Mouse (Mus musculus): ENCODE results near the gene D430042O09Rik. TPM values are rescaled to one million over a fixed set of nuclear protein-coding genes. Genes with fewer than 3 reads are reported as not detected.

D430042O09Rik gene
- total RNA-seq, 2 experiments from 2014 or later = 5.3 to 6.2 TPM

- TF ChIP-seq CTCF (IDR thresholded peaks at IDR 0.05) = no peak
- intact Hi-C loops (cut with DNase I) = no loop called here
- no peak for DNase-seq
- Histone ChIP-seq H3K27ac (no peak overlapping the region), H3K4me3 (no peak overlapping the region)
These were observed 7.1 kb downstream of the D430042O09Rik start for GRCm38 (mm10) chr7:125714803-125715202.

GRCm38 (mm10) chr7:125716724-125717123 lies 9.0 kb downstream of the D430042O09Rik start:
- TF ChIP-seq CTCF (IDR thresholded peaks at IDR 0.05) = no peak
- intact Hi-C loops (cut with DNase I) = no loop called here
- DNase-seq = no peak
- H3K27ac ChIP-seq = peak overlapping the region; percentile 21; the same call in 1 of the 2 replicates
- no peak overlapping the region for H3K4me3 ChIP-seq

DNA sequence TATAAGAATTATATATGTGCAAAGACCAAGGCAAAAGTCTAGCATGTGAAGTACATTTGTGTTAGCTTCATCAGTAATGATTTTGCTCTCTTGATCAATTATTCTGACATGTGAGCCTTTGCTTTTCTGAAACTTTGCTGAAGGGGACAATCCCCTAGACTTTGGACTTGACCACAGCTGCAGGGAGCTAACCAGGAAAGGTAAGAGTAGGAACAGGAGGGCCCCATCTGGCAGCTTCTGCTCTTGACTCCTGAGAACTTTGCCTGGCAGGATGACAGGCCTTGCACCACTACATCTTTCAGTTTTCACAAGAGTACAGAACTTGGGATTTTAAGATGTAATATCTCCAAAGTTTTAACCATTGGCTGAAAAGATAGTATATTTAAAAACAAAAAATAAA lies 9.9 kb downstream of the D430042O09Rik start:
- no peak overlapping the region for H3K27ac ChIP-seq
- DNase-seq = no peak
- no peak overlapping the region for H3K4me3 ChIP-seq
- intact Hi-C loops (cut with DNase I) = no loop called here
- TF ChIP-seq CTCF (IDR thresholded peaks at IDR 0.05) = no peak

GRCm38 (mm10) chr7:125720370-125720769 lies 12.7 kb downstream of the D430042O09Rik start:
- DNase-seq = no peak
- no peak for TF ChIP-seq CTCF (IDR thresholded peaks at IDR 0.05)
- no peak overlapping the region for H3K4me3 ChIP-seq
- H3K27ac ChIP-seq = no peak overlapping the region
- intact Hi-C loops (cut with DNase I) = no loop called here

GRCm38 (mm10) chr7:125721033-125721432 lies 13.3 kb downstream of the D430042O09Rik start:
- Histone ChIP-seq H3K27ac (no peak overlapping the region), H3K4me3 (no peak overlapping the region)
- intact Hi-C loops (cut with DNase I) = no loop called here
- DNase-seq = no peak
- TF ChIP-seq CTCF (IDR thresholded peaks at IDR 0.05) = no peak

- H3K4me3 ChIP-seq = no peak overlapping the region
- TF ChIP-seq CTCF (IDR thresholded peaks at IDR 0.05) = peak; percentile 21; the same call in 1 of the 2 replicates
- DNase-seq = no peak
- intact Hi-C loops (cut with DNase I) = no loop called here
- H3K27ac ChIP-seq = no peak overlapping the region
These were observed 14.4 kb downstream of the D430042O09Rik start for GRCm38 (mm10) chr7:125722127-125722526.

DNA sequence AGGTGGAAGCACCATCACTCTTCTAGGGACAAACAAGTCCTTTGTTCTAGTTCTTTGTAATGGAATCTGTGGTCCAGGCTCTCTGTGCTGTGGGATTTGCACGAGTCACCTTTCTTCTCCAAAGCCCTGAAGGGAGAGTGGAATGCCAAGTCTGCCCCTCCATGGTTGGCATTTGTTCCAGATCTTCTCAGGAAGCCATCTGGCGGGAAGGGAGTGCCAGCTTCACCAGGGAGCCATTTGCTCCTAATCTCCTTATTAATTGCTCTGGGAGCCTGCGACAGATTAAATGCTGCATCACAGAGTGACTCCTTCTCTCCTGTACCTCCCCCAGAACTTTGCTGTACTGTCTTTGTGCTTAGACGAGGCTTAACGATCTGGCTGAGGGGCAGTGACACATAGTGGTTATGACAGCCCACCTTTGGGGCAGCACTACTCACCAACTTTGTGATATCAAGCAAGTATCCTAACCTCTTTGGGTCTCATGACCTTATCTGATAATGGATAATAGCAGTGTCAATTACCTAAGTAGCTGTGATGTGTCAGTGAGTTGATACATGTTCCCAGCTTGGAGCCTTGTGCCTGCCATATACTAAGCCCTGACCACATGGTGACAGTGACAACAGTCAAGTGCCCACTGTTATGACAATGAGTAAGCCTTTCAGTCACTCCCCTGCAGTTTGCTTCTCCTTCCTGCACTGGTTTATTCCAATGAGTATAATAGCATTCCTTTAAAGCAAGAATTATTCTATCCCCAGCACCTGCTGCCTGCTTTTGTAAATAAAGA lies 15.7 kb downstream of the D430042O09Rik start:
- no peak for TF ChIP-seq CTCF (IDR thresholded peaks at IDR 0.05)
- intact Hi-C loops (cut with DNase I) = no loop called here
- H3K27ac ChIP-seq = no peak overlapping the region
- DNase-seq = no peak
- H3K4me3 ChIP-seq = no peak overlapping the region

GRCm38 (mm10) chr7:125731679-125732078 lies 24.0 kb downstream of the D430042O09Rik start:
- intact Hi-C loops (cut with DNase I) = no loop called here
- DNase-seq = no peak
- Histone ChIP-seq H3K4me3 (no peak overlapping the region), H3K27ac (no peak overlapping the region)
- TF ChIP-seq CTCF (IDR thresholded peaks at IDR 0.05) = no peak

DNA sequence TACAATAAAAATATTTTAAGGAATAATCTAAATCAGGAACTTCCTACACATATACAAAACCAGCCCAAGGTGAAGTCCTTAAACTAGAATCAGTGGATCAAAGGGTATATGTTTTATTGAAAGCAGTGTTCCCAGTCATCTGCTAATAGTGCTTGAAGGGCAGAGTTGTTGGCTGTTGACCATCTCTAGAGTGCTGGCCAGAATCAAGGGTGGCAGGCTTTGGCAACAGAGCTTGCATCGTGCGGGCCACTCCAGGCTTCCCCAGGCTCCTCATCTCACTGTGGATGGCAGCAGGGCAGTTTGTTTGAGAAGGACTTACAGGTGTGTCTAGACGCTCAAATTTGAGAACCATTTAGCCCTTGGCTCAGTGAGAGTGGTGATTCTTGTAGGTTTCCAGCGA lies 26.1 kb downstream of the D430042O09Rik start:
- no peak for TF ChIP-seq CTCF (IDR thresholded peaks at IDR 0.05)
- intact Hi-C loops (cut with DNase I) = no loop called here
- no peak for DNase-seq
- Histone ChIP-seq H3K4me3 (no peak overlapping the region), H3K27ac (no peak overlapping the region)

DNA sequence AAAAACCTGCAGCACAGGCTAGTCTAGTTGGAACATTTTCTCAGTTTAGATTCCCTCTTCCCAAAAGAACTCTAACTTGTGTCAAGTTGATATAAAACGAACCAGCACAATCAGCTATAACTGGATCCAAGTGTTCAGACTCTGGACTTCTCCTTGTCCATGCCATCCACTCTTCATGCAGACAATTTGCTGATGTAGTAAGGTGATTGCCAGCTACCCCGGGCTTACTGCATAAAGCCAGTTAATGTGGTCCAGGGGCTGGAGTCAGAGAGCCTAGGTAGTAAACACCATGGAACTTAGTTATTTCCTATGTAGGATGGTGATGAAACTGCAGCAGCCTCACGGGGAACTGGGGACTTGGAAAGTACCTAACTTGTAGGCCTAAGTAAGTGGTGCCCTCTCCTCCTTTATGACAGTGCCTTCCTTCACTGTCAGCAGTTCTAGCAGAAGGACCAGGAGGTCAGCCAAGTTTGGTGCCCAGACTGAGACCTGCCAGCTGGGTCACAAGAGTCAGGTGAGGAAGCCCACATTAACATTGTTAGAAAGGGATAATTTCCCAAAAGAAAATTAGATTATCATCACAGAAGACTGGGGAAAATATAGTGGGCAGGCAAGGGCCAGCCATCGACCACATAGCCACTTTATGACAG lies 28.8 kb downstream of the D430042O09Rik start:
- no peak overlapping the region for H3K4me3 ChIP-seq
- no peak for TF ChIP-seq CTCF (IDR thresholded peaks at IDR 0.05)
- H3K27ac ChIP-seq = no peak overlapping the region
- DNase-seq = no peak
- intact Hi-C loops (cut with DNase I) = no loop called here

DNA sequence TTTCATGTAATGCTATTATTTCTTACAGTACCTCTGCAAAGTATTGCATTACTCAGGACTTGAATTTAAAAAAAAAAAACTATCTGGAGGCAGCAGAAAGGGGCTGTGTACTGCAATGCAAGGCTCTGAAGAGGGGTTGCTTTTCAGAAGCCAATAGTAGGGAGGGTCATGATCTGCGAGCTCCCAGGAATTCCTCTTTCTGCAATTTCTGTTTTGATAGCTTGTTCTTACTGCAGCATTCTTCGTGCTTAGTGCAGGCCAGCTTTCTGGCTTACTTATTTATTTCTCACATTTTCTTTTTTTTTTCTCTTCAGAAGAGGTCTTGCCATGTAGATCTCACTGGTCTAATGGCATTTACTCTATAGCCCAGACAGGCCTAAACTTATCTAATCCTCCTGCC lies 32.8 kb downstream of the D430042O09Rik start:
- no peak for TF ChIP-seq CTCF (IDR thresholded peaks at IDR 0.05)
- no peak overlapping the region for H3K4me3 ChIP-seq
- no peak for DNase-seq
- no peak overlapping the region for H3K27ac ChIP-seq
- intact Hi-C loops (cut with DNase I) = no loop called here

GRCm38 (mm10) chr7:125741271-125741703 lies 33.6 kb downstream of the D430042O09Rik start:
- no peak for TF ChIP-seq CTCF (IDR thresholded peaks at IDR 0.05)
- Histone ChIP-seq H3K27ac (no peak overlapping the region), H3K4me3 (no peak overlapping the region)
- no peak for DNase-seq
- intact Hi-C loops (cut with DNase I) = no loop called here

DNA sequence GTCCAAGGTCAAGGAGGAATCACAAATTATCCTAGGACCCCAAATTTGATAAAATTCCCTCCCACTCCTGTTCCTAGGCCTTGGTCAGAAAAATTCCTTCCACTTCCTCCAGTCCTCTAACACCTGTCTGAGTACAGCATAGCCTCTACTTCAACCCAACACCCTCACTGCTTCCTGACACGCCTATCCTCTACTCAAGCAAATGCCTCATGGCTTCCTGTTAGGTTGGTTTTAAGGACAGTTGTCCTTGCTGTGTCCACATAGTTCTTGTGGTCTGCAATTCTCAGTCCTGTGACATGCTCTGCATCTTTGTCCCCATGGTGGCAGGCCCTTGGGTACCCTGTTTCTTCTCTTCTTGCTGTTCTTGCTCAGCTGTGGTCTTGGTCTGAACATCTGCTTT lies 37.1 kb downstream of the D430042O09Rik start:
- no peak overlapping the region for H3K27ac ChIP-seq
- no peak for DNase-seq
- intact Hi-C loops (cut with DNase I) = no loop called here
- no peak overlapping the region for H3K4me3 ChIP-seq
- TF ChIP-seq CTCF (IDR thresholded peaks at IDR 0.05) = no peak
